Mouse (Mus musculus) erythroid progenitor cell, adult 5-6 weeks (primary cell): ENCODE data around the gene Islr. TPM values are rescaled to one million over a fixed set of nuclear protein-coding genes. Genes with fewer than 3 reads are reported as not detected.
A peak's percentile ranks its signal among the peaks of the same experiment; 100 is the strongest.

ENCODE experiments used
- ATAC-seq: replicated peaks from 2 replicates; pipeline ENCODE4 v1.8.0; 2016; ENCODE audit warnings: moderate number of reproducible peaks, mild to moderate bottlenecking, moderate TSS enrichment, inconsistent platforms; ENCODE audit not compliant: poor library complexity, low FRiP score, severe bottlenecking
- total RNA-seq, 2 experiments: library from RNA; stranded (forward) in 1 of 2; stranded (reverse) in 1 of 2; fragments of 150-400 nt in 1 of 2; fragments of 186-747, 209-891 nt in 1 of 2; gene quantifications; 2 replicates each; pipeline versions ENCODE4 v1.2.3 to v1.2.4; 2015 to 2017; ENCODE audit warnings: low replicate concordance in 2 of 2

The Islr gene
- total RNA-seq, 2 experiments from 2014 or later: 0.30 TPM; not detected in 1

GRCm38 (mm10) chr9:58225915-58226913 is 22.1 kb upstream of the Islr start:
- ATAC-seq: peak; percentile 68

- no peak for ATAC-seq
Measured at GRCm38 (mm10) chr9:58224356-58224755, 20.2 kb upstream of the Islr start.

DNA sequence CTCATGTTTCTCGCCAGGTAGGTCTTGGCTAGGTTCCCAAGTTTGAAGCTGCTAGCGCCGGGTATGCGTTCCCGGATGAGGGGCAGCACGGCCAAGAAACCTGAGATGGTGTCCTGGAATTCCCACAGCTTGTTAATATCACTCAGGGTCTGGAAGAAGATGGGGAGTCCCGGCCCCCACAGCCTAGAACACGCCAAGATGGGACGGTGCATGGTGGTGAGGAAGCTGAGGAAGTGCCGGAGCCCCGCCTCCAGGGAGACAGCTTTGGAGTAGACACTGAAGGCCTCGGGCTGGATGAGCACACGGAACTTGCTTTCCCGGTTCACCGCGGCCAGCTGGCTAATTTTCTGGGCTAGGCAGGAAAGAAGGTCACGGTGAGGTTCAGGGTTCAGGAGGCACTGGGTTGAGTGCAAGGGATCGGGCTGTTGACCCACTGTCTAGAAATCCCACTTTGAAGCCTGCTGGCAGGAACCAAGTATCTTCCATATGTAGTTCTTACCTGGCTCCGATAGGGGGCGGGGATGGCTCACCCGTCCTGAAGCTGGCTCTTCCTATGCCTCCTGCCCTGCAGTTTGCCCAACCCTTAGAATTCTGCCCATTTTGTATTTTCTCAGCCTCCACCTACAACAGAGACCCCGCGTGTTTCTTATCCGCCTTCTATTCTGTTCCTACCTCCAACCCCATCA is 16.3 kb upstream of the Islr start:
- ATAC-seq: peak; percentile 54

DNA sequence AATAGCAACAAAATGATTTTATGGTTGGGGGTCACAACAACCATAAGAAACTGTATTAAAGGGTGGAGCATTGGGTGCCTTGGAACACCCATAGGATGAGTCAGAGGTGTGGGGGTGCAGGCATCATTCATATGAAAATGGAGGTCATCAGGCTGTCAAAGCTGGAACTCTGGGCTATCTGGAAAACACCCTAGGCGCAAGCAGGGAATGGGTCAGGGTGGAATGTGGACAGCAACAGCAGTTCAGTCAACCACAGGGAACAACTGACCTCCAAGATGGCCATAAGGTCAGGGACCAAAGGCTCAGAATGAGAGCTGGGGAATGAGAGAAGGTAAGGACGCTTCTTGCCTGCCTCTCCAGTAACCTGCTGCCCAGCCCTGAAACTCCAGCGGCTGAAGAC is 14.4 kb upstream of the Islr start:
- no peak for ATAC-seq

GRCm38 (mm10) chr9:58216402-58216801 is 12.3 kb upstream of the Islr start:
- no peak for ATAC-seq

DNA sequence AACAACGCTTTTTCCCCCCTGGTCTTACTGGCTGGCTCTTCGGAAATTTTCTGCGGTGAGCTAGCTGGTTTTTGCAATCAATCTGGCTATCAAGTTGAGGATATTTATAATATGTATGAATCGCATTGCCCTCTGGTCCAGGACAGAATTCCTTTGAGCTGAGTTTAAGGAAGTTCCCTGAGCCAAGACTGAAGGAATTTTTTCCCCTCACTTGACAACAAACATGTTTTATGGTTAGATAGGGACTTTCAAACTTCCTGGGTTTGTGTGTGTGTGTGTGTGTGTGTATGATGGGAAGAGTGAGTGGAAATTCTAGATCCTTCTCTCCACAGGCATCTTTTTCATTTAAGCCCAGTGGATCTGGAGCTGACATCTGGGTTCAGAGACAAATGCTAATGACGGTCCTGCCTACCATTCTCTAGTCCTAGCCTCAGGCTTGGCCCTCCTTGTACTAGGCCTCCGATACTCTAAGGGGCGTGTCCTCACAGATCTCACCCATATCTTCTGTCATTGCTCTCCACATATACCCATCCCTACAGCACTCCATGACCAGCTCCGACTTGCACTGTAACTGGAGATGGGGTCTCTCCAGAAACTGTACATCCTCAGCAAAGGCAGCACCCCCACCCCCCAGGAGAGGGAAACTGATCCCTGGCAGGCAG is 10.5 kb upstream of the Islr start:
- ATAC-seq: peak; percentile 72

DNA sequence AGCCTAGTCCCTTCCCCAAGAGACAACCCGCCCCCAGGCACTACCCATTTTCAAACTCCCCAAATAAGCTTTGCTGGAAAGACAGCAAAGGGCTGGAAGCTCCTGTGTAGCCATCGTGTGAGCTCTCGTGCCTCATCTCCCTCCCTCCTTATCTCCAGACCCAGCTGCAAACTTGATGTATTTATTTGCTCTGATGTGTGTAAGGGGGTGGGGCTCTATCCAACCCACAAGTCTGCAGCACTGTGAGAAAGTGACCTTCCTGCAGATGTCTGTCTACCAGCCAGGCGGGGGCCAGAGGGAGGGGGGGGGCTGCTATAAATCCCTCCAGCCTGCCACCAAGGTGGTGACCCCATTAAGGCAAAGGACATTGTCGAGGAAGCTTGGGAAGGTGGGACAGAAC is 9.8 kb upstream of the Islr start:
- ATAC-seq: peak; percentile 90

- peak; percentile 52 for ATAC-seq
Measured at GRCm38 (mm10) chr9:58213377-58213776, 9.3 kb upstream of the Islr start.

DNA sequence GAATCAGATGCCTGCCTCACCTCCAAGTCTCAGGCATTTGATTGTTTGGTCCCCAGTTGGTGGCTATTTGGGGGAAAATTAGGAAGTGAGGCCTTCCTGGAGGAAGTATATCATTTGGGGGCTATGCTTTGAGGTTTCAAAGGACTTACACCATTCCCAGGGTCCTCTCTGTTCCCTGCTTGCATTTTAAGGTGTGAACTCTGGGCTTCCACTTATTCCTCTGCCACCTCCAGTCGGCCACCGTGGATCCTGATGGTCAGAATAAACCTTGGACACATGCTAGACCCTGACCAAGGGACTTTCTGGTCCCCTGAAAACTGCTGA is 6.2 kb upstream of the Islr start:
- ATAC-seq: no peak

GRCm38 (mm10) chr9:58209462-58210303 is 5.6 kb upstream of the Islr start:
- no peak for ATAC-seq

DNA sequence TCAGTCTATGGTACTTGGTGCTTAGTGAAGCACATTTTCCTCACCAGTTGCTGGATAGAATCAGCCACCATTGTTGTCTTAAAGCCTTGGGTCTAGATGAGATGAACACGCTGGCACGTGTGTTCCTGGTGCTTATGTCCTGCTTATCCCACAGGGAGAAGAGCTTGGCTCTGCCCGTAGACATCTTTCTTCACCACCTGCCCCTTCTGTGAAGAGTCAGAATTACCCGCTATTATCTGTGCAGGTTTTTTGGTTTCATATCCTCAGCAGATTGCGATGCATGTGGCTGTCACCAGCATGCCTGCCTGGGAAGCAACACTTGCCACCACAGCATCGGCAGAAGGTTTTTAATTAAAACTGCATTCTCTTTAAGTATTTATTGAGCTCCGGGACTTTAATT is 1.9 kb upstream of the Islr start:
- ATAC-seq: no peak

DNA sequence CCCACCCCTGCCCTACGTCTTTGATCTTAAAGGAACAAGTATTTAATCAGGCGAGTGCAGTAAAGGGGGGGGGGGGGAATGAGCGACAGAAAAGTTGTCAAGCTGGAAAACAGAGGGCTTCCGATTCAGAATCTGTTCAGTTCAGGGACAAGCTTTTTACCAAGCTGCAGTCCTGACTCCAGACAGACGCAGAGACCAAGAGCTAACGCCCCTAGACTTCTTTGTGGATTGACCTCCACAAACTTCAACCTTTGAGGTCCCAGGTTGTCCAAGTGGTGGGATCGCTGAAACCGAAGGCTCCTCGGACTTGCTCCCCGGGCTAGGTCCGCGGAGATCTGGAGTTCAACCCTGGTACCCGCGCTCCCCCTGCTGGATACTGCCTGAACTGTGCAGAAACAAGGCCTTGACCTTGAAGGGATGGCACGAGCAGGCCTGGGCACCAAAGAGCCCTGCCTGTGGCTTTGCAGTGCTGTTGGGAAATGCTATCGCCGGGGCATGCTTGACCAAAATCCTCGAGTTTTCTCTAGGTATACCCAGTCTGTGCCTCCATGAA is 418 bp upstream of the Islr start:
- ATAC-seq: peak; percentile 93

DNA sequence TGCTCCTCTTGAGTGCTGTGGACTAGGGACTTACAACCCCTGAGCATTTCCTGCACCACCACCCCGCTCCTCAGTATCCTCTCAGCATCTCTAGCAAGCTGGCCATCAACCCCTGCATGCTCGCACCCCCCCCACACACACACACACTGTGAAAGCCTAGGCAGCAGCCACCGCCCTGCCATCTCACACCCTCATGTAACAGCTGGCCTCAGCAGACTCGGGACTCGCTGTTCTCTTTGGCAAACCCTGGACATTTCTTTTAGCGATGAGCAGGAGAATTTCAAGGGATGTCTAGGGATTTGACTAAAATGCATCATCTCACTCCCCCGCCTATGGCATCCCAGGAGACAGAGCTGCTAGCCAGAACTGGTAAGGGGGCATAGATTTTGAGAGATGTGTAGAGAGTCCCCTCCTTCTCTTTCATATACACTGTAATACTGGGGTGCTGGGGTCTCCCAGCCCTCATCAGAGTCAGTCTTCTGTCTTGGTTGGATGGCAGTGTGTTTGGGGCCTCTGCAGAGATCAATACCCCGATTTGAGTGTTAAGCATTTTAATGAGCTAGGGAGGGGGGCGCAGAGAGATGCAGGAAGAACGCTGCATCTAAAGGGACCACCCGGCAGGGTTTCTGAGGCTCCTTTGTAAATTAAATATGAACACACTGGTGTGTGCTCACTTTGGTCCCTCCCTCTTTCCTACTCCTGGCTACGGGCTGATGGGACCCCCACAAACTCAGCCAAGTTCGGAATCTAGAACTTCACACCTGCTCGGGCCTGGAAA is 1.2 kb downstream of the Islr start:
- ATAC-seq: no peak

DNA sequence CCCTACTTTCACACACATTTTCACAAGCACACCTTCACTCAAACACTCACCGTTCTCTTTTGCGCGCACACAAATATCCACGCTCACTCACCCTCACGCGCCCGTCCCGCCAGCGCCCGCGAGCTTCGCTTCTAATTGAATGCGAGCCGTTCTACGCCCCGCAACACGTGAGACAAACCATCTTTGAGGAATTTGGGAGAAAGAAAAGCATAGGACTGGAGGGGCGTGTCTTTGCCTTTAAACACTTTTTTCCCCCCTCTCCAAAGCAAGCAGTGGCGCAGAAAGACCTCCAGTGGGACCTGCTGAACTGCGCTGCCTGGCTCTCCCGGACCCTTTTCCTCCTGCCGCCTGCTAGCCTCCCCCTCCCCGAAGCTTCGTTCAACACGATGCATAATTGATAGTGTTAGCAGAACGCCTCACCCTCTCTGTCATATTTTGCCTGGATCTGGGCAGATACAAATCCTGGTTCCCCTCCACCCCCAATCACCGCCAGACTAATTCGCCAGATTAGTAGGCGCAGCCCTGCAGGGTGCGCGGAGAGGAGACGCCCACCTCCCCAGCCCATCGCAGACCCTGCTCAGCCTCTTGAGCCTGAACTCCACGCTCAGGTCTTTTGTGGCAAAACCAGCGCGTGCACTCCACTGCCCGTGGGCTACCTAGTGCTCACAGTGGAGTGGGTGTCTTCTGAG is 2.1 kb downstream of the Islr start:
- no peak for ATAC-seq

DNA sequence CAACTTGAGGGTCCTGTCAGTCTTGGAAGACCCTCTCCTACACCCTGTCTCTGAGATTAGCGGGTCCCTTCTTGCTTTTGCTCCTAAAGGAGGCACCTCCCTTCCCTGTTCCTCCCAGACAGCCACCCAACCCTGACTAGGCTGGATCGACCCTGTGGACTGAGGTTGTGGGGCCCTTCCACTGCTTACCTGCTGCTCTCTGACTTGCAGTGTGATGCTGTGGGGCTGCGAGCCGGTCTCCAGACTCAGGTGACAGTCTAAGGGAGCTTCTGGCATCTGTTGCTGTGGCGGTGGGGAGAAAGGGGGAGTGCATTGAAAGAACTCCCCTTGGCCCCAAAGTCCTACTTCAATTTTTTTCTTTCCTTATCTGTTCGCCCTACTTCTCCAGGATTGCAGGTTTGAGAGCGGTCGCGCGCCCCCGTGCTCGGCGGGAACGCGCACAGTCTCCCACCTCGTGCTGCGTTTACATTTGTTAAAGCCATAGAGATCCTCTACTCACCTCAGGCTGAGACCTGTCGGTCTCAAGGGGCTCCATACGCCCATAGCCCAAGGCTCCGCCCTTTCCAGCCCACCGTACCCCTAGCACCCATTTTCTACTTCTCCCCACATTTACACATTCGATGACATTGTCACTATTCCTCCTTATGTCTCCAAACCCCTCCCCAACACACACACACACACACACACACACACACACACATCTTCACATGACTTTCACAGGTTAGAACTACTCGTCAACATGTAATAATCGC is 2.8 kb downstream of the Islr start:
- ATAC-seq: no peak

GRCm38 (mm10) chr9:58200270-58201090 is 3.6 kb downstream of the Islr start:
- no peak for ATAC-seq
